Mouse (Mus musculus) embryonic facial prominence, embryonic 10.5 days (tissue): ENCODE measurements at regions not wholly inside any gene's neighbourhood (a gene's known extent, or its start where the extent isn't known, plus 50 kb on each side); places are given as distances from the start of the nearest gene placed in this dataset.

Experiments
- DNase-seq: peaks from one replicate; pipeline ENCODE4 v3.0.0-alpha.2; 2017; ENCODE audit warnings: low spot score
- H3K27ac ChIP-seq: fragments of 300-500 bp; sonication (generic); replicated peaks from 2 replicates; pipeline ENCODE4 v1.5.1; 2016; ENCODE audit warnings: mild to moderate bottlenecking
- H3K27me3 ChIP-seq: fragments of 300-500 bp; sonication (generic); replicated peaks from 2 replicates; pipeline ENCODE4 v1.6.1; 2016; ENCODE audit warnings: low read depth, mild to moderate bottlenecking; ENCODE audit not compliant: poor library complexity, severe bottlenecking
- H3K36me3 ChIP-seq: fragments of 300-500 bp; sonication (generic); replicated peaks from 2 replicates; pipeline ENCODE4 v1.6.1; 2016; ENCODE audit warnings: mild to moderate bottlenecking, moderate library complexity
- H3K4me1 ChIP-seq: fragments of 300-500 bp; sonication (generic); 2 replicates; pipeline ENCODE4 v1.6.1; 2016
- H3K4me3 ChIP-seq: fragments of 300-500 bp; sonication (generic); 2 replicates; pipeline ENCODE4 v1.5.1; 2016; ENCODE audit warnings: mild to moderate bottlenecking, moderate library complexity
- H3K9me3 ChIP-seq: fragments of 300-500 bp; sonication (generic); 2 replicates; pipeline ENCODE4 v1.6.1; 2016; ENCODE audit warnings: mild to moderate bottlenecking
- WGBS: fragments of 180-500 bp; shearing (Covaris S2); methylation state at CpG from one replicate; pipeline ENCODE4 v1.1.7; 2016; 5-methylcytosine and 5-hydroxymethylcytosine counted together

GRCm38 (mm10) chr3:41296152-41296809, 213.4 kb upstream of the Pgrmc2 start:
- Histone ChIP-seq H3K4me1 (peaks cover 11% of the 10 kb centered on the region; the same call in 1 of the 2 replicates), H3K27me3 (no peaks in the 10 kb centered on the region), H3K36me3 (no peaks in the 10 kb centered on the region), H3K9me3 (no peaks in the 10 kb centered on the region), H3K27ac (no peak overlapping the region), H3K4me3 (no peak overlapping the region)
- 78% methylated on average over 11 of the region's 11 CpGs for WGBS
- no peak for DNase-seq

DNA sequence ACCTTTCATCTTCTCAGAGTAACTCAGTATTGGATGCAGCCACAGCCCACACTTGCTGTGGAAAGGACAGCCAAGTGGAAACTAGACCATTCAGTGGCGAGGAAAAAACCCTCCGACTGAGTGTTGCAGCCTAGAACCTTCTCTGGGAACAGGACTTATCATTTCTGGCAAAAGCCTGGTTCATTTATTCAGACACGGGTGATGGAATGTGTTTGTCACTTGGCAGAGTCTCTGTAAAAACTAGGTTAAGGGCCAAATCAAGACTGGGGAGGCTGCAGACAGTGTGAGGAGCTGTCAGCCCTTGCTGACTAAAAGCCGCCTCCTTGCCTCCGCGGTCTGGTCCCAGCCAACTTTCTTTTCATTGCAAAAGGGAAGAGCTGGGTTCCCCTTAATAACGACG, 212.3 kb upstream of the Pgrmc2 start:
- Histone ChIP-seq H3K27ac (no peak overlapping the region), H3K9me3 (no peaks in the 10 kb centered on the region), H3K4me1 (peaks cover 11% of the 10 kb centered on the region; the same call in 1 of the 2 replicates), H3K27me3 (no peaks in the 10 kb centered on the region), H3K4me3 (no peak overlapping the region), H3K36me3 (no peaks in the 10 kb centered on the region)
- DNase-seq, result no peak
- 77% methylated on average over 8 of the region's 8 CpGs for WGBS

GRCm38 (mm10) chr3:41290535-41291307, 207.9 kb upstream of the Pgrmc2 start:
- H3K27me3 ChIP-seq, result no peaks in the 10 kb centered on the region
- no peak overlapping the region for H3K27ac ChIP-seq
- H3K36me3 ChIP-seq, result no peaks in the 10 kb centered on the region
- no peak overlapping the region for H3K4me3 ChIP-seq
- no peak for DNase-seq
- no peaks in the 10 kb centered on the region for H3K9me3 ChIP-seq
- H3K4me1 ChIP-seq, result peaks cover 18% of the 10 kb centered on the region
- WGBS, result 89% methylated on average over 11 of the region's 11 CpGs

GRCm38 (mm10) chr3:41288735-41289134, 205.9 kb upstream of the Pgrmc2 start:
- Histone ChIP-seq H3K9me3 (no peaks in the 10 kb centered on the region), H3K36me3 (no peaks in the 10 kb centered on the region), H3K27ac (no peak overlapping the region), H3K27me3 (no peaks in the 10 kb centered on the region), H3K4me1 (peaks cover 30% of the 10 kb centered on the region), H3K4me3 (no peak overlapping the region)
- no peak for DNase-seq
- 83% methylated on average over 4 of the region's 4 CpGs for WGBS

DNA sequence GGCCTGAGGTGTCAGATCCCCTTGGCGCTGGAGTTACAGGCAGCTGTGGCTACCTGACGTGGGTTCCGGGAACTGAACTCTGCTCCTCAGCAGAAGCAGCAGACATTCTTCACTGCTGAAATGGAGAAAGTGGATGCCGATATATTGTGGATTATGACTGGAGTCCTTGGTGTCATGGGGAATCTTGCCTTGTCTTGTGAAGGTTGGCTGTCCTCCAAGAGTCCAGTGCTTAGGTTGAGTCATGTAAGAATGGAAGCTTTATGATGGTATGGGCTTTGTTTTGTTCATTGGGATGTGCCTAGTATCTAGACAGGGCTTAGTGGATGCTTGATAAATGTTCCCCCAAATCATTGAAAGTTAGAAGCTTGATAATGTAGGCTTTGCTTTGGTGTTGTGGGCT, 205.2 kb upstream of the Pgrmc2 start:
- Histone ChIP-seq H3K4me1 (peaks cover 32% of the 10 kb centered on the region), H3K4me3 (no peak overlapping the region), H3K9me3 (no peaks in the 10 kb centered on the region), H3K27ac (no peak overlapping the region), H3K36me3 (no peaks in the 10 kb centered on the region), H3K27me3 (no peaks in the 10 kb centered on the region)
- WGBS, result 92% methylated on average over 4 of the region's 4 CpGs
- DNase-seq, result no peak

DNA sequence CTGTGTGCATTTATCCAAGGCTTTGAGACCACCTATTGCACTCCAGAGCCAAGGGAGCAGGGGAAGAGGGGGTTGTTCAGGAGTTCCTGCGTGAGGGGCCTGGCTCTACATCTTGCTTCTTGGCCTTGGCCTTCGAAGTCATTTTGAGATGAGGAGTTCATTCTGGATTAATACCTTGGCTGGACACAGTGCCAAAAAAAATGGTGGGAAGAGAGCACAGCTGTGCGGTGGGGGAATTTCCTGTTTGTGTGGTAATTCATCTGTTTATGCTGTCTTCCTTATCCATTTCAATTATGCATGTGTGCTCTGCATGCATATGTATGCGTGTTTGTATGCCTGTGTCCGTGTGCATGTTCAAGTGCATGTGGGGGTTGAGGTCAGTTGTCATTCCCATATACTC, 202.5 kb upstream of the Pgrmc2 start:
- Histone ChIP-seq H3K36me3 (no peaks in the 10 kb centered on the region), H3K27me3 (no peaks in the 10 kb centered on the region), H3K9me3 (no peaks in the 10 kb centered on the region), H3K4me1 (peaks cover 42% of the 10 kb centered on the region), H3K27ac (peak overlapping the region; percentile 77), H3K4me3 (no peak overlapping the region)
- no peak for DNase-seq
- WGBS, result 76% methylated on average over 5 of the region's 5 CpGs

- no peaks in the 10 kb centered on the region for H3K9me3 ChIP-seq
- H3K27ac ChIP-seq, result peak overlapping the region; percentile 77
- no peaks in the 10 kb centered on the region for H3K36me3 ChIP-seq
- no peak overlapping the region for H3K4me3 ChIP-seq
- peak; percentile 80 for DNase-seq
- no peaks in the 10 kb centered on the region for H3K27me3 ChIP-seq
- WGBS, result 29% methylated on average over 13 of the region's 13 CpGs
- peaks cover 42% of the 10 kb centered on the region for H3K4me1 ChIP-seq
Measured at GRCm38 (mm10) chr3:41284897-41285296, 202.1 kb upstream of the Pgrmc2 start.

DNA sequence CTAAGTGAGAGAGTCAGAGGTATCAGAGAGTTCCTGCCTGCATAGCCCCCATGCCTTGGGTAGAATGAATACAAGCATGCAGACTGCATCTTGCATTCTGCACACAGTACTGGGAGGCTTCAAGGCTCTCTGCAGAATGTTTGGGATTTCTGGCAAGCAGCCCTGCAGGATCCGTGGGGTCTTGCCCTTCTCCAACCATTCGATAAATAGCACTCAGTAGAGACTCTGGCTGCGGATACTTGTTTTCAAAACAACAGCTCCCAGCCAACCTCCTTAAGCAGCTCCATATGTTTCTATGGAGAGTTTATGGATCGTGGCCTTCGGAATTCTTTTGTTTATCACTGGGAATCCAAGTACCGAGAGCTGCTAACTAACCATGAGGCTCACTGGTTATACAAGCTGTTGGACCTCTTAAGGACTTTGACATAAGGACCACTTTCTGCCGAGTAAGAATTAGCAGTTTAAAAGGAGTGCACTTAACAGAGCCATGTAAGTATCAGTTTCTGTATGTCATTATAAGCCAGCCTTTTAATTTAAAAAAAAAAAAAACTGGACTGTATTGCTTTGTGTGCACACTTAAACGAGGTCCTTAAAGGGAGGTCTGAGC, 199.7 kb upstream of the Pgrmc2 start:
- Histone ChIP-seq H3K36me3 (no peaks in the 10 kb centered on the region), H3K27ac (peak overlapping the region; percentile 65), H3K4me3 (no peak overlapping the region), H3K4me1 (peaks cover 42% of the 10 kb centered on the region), H3K9me3 (no peaks in the 10 kb centered on the region), H3K27me3 (no peaks in the 10 kb centered on the region)
- WGBS, result 35% methylated on average over 8 of the region's 8 CpGs
- DNase-seq, result peak; percentile 31

- H3K4me1 ChIP-seq, result no peaks in the 10 kb centered on the region
- no peaks in the 10 kb centered on the region for H3K27me3 ChIP-seq
- WGBS, result 85% methylated on average over 9 of the region's 9 CpGs
- no peak for DNase-seq
- H3K36me3 ChIP-seq, result no peaks in the 10 kb centered on the region
- no peaks in the 10 kb centered on the region for H3K9me3 ChIP-seq
- H3K4me3 ChIP-seq, result no peak overlapping the region
- no peak overlapping the region for H3K27ac ChIP-seq
Measured at GRCm38 (mm10) chr3:41276096-41276495, 193.2 kb upstream of the Pgrmc2 start.

DNA sequence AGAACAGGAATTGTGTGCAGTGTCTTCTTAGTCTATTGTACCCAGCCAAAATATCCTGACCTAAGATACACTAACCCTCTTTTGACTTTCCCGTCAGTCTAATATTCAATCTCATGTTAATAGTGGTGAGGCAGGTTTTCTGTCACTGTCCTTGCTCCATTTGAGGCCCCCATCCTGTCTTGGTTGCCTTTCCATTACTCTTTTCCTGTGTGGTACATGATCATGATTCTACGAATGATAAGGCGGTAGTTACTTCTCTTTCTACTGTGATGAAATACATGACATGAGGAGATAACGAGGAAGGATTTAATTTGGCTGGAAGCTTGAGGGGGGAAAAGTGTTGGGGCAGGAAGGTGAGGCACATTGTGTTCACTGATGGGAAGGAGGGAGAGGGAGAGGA, 185.7 kb upstream of the Pgrmc2 start:
- no peaks in the 10 kb centered on the region for H3K27me3 ChIP-seq
- no peaks in the 10 kb centered on the region for H3K4me1 ChIP-seq
- H3K27ac ChIP-seq, result no peak overlapping the region
- H3K4me3 ChIP-seq, result no peak overlapping the region
- 89% methylated on average over 4 of the region's 4 CpGs for WGBS
- no peaks in the 10 kb centered on the region for H3K36me3 ChIP-seq
- H3K9me3 ChIP-seq, result no peaks in the 10 kb centered on the region
- DNase-seq, result no peak

DNA sequence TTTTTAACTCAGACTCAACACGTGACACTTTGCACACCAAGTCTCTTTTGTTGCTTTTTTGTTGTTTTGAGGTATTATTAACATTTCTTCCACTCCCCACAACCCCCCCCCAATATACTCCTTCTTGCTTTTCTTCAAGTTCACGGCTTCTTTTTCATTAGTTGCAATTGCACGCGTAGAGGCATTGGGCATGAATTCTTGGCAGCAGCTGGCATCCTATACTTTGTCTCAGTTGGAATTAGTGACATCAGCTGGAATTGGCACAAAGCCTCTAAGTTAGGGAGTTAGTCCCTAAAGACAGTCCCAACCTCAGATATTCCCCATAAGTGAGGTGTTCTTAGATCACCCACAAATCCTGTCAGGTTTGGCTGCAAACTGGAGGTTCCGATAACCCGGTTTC, 183.4 kb upstream of the Pgrmc2 start:
- no peaks in the 10 kb centered on the region for H3K36me3 ChIP-seq
- no peak overlapping the region for H3K27ac ChIP-seq
- 94% methylated on average over 6 of the region's 6 CpGs for WGBS
- no peaks in the 10 kb centered on the region for H3K9me3 ChIP-seq
- no peaks in the 10 kb centered on the region for H3K4me1 ChIP-seq
- DNase-seq, result no peak
- no peak overlapping the region for H3K4me3 ChIP-seq
- H3K27me3 ChIP-seq, result no peaks in the 10 kb centered on the region

DNA sequence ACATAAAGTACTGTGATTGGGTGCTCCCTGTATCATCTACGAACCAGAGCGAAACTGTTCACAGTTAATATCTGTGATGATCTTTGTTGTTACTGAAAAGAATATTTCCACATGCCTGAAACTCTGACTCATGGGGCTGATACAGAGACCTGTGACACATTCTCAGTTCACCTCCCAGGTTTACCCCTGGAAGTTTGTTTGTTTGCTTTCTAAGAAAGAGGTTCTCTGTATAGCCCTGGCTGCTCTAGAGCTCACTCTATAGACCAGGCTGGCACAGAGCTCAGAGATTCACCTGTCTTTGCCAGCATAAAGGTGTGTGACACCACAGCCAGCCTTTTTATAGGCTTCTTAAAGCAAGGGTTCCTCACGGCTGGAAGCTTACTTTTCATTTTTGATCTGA, 182.6 kb upstream of the Pgrmc2 start:
- Histone ChIP-seq H3K36me3 (no peaks in the 10 kb centered on the region), H3K27ac (no peak overlapping the region), H3K27me3 (no peaks in the 10 kb centered on the region), H3K4me3 (no peak overlapping the region), H3K9me3 (no peaks in the 10 kb centered on the region), H3K4me1 (no peaks in the 10 kb centered on the region)
- WGBS, result 90% methylated on average over 3 of the region's 3 CpGs
- no peak for DNase-seq

DNA sequence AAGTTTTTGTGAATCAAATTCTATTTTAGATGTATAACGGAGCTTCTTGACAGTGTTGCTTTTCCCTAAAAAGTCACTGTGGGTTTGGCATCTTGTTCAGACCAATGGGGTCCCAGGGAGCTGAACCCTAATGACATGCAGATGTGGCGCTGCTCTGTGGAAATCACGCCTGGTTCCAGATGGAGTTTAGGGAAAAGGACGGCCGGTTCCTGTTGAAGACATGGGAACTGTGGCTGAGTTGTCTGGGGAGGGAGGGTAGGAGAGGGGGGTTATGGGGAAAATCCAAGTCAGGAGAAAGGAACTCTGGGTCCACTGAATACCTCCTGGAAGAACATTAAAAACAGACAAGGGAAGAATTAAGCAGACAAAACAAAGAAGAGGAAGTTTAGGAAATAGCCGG, 175.4 kb upstream of the Pgrmc2 start:
- no peaks in the 10 kb centered on the region for H3K36me3 ChIP-seq
- peak overlapping the region; percentile 73 for H3K27ac ChIP-seq
- no peak overlapping the region for H3K4me3 ChIP-seq
- H3K4me1 ChIP-seq, result peaks cover 15% of the 10 kb centered on the region
- DNase-seq, result peak; percentile 85
- WGBS, result 38% methylated on average over 6 of the region's 6 CpGs
- no peaks in the 10 kb centered on the region for H3K27me3 ChIP-seq
- H3K9me3 ChIP-seq, result no peaks in the 10 kb centered on the region
